In the genomic region with DNA sequence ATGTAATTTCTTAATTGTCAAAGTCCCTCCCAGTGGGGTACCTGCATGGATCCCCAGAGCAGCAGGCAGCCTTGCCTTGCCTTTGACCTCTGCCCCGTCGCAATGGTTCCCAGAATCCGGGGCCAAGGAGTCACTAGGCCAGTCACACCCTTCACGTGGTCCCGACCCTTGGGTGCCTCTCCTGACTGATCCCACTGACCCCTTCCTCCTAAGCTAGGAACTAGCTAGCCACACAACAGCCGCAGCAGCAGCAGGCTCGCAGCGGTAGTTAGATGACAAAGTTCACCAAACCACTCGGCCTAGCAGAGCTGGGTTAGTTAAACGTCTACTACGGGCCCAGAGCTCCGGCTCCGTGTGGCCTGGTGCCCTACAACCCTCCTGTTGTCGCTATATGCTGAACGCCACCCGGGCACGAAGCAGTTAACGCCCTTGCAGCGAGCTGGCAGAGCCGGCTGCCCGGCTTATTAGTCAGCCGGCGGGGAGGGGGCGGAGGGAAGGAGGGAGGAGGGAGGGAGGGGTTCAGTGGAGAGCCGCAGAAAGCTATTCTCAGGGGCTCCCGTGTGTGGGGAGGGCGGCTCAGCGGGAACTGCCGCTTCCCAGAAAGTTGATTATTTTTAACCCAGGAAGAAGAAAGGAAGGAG, we compare ENCODE assay signal across 8 mouse cellular contexts.
A peak's percentile ranks its signal among the peaks of the same experiment; 100 is the strongest.
DNase-seq lines count a peak whose midpoint lies in the region; ATAC-seq and TF ChIP-seq lines count a peak whose summit lies in the region.

No protein-coding gene starts in this region.

- TF ChIP-seq CTCF in testis, adult 2 months (IDR thresholded peaks at IDR 0.05; ENCODE audit: control insufficient read depth, insufficient read depth, insufficient replicate concordance, low read depth, low read length): no peak

- H3K4me3 ChIP-seq in embryonic facial prominence, embryonic 13.5 days: peak overlapping the region; percentile 38
- peak overlapping the region; percentile 51 for H3K4me3 ChIP-seq in heart, embryonic 10.5 days
- peak overlapping the region; percentile 32 for H3K4me3 ChIP-seq in limb, embryonic 15.5 days
- peak overlapping the region; percentile 25 for H3K4me3 ChIP-seq in midbrain, embryonic 16.5 days (ENCODE audit: low read depth, low read length)
- H3K4me3 ChIP-seq in testis, adult 2 months (ENCODE audit: control insufficient read depth, low read depth, low read length): peak overlapping the region; percentile 7

- DNase-seq in 416B (ENCODE audit: low read depth): peak; percentile 92
- peak; percentile 95 for DNase-seq in adrenal gland, postnatal 14 days
- peak; percentile 95 for DNase-seq in heart, embryonic 10.5 days (ENCODE audit: low spot score)
- DNase-seq in kidney, adult 9 months: peak; percentile 92

- H3K4me2 ChIP-seq in embryonic facial prominence, embryonic 13.5 days: peak overlapping the region; percentile 74
- peak overlapping the region; percentile 72 for H3K4me2 ChIP-seq in limb, embryonic 15.5 days
- peak overlapping the region; percentile 68 for H3K4me2 ChIP-seq in midbrain, embryonic 16.5 days (ENCODE audit: low read length)

- peaks cover 82% of the 10 kb centered on the region for H3K4me1 ChIP-seq in embryonic facial prominence, embryonic 13.5 days
- H3K4me1 ChIP-seq in heart, embryonic 10.5 days: peaks cover 82% of the 10 kb centered on the region
- H3K4me1 ChIP-seq in limb, embryonic 15.5 days: peaks cover 84% of the 10 kb centered on the region
- peaks cover 73% of the 10 kb centered on the region for H3K4me1 ChIP-seq in midbrain, embryonic 16.5 days (ENCODE audit: control insufficient read depth, insufficient read depth, low read length)
- H3K4me1 ChIP-seq in testis, adult 2 months (ENCODE audit: control insufficient read depth, insufficient read depth, low read length): peaks cover 27% of the 10 kb centered on the region

- H3K9me3 ChIP-seq in embryonic facial prominence, embryonic 13.5 days: no peaks in the 10 kb centered on the region
- H3K9me3 ChIP-seq in heart, embryonic 10.5 days: no peaks in the 10 kb centered on the region
- no peaks in the 10 kb centered on the region for H3K9me3 ChIP-seq in limb, embryonic 15.5 days
- no peaks in the 10 kb centered on the region for H3K9me3 ChIP-seq in midbrain, embryonic 16.5 days (replicated peaks; ENCODE audit: control insufficient read depth, low read length, poor library complexity, severe bottlenecking)

- peak overlapping the region; percentile 100 for H3K27ac ChIP-seq in embryonic facial prominence, embryonic 13.5 days
- peak overlapping the region; percentile 94 for H3K27ac ChIP-seq in heart, embryonic 10.5 days
- H3K27ac ChIP-seq in limb, embryonic 15.5 days: peak overlapping the region; percentile 98
- peak overlapping the region; percentile 100 for H3K27ac ChIP-seq in midbrain, embryonic 16.5 days (ENCODE audit: low read length)
- H3K27ac ChIP-seq in testis, adult 2 months (ENCODE audit: control insufficient read depth, insufficient read depth, low read depth, low read length): peak overlapping the region; percentile 54

- under 1% methylated on average over 29 of the region's 29 CpGs for WGBS in embryonic facial prominence, embryonic 13.5 days
- WGBS in heart, embryonic 10.5 days: under 1% methylated on average over 29 of the region's 29 CpGs
- WGBS in limb, embryonic 15.5 days: under 1% methylated on average over 28 of the region's 29 CpGs
- 1% methylated on average over 28 of the region's 29 CpGs for WGBS in midbrain, embryonic 16.5 days

- H3K9ac ChIP-seq in embryonic facial prominence, embryonic 13.5 days: peak overlapping the region; percentile 83
- 0 out of 2 replicates have a peak overlapping the region, but pooled peaks have one; percentile 4 for H3K9ac ChIP-seq in limb, embryonic 15.5 days
- peak overlapping the region; percentile 67 for H3K9ac ChIP-seq in midbrain, embryonic 16.5 days (ENCODE audit: low read depth, low read length)

- TF ChIP-seq POLR2A in testis, adult 2 months (IDR thresholded peaks at IDR 0.05; ENCODE audit: control insufficient read depth, low read depth, low read length): no peak

- no peaks in the 10 kb centered on the region for H3K27me3 ChIP-seq in embryonic facial prominence, embryonic 13.5 days
- H3K27me3 ChIP-seq in heart, embryonic 10.5 days (ENCODE audit: insufficient read depth, poor library complexity, severe bottlenecking): no peaks in the 10 kb centered on the region
- no peaks in the 10 kb centered on the region for H3K27me3 ChIP-seq in limb, embryonic 15.5 days
- no peaks in the 10 kb centered on the region for H3K27me3 ChIP-seq in midbrain, embryonic 16.5 days (ENCODE audit: control insufficient read depth, insufficient read depth, low read depth, low read length)
- H3K27me3 ChIP-seq in testis, adult 2 months (ENCODE audit: control insufficient read depth, insufficient read depth, low read length): no peaks in the 10 kb centered on the region

- H3K36me3 ChIP-seq in embryonic facial prominence, embryonic 13.5 days: no peaks in the 10 kb centered on the region
- no peaks in the 10 kb centered on the region for H3K36me3 ChIP-seq in heart, embryonic 10.5 days
- H3K36me3 ChIP-seq in limb, embryonic 15.5 days: no peaks in the 10 kb centered on the region
- H3K36me3 ChIP-seq in midbrain, embryonic 16.5 days (ENCODE audit: control insufficient read depth, insufficient read depth, low read length): no peaks in the 10 kb centered on the region
- H3K36me3 ChIP-seq in testis, adult 2 months (ENCODE audit: control insufficient read depth, insufficient read depth, low read length): no peaks in the 10 kb centered on the region

- ATAC-seq in embryonic facial prominence, embryonic 13.5 days (ENCODE audit: insufficient number of reproducible peaks, insufficient read depth, low FRiP score, low TSS enrichment, low read depth): peak; percentile 57
- ATAC-seq in limb, embryonic 15.5 days (ENCODE audit: insufficient number of reproducible peaks, low FRiP score, low TSS enrichment, low read depth): peak; percentile 62
- peak; percentile 47 for ATAC-seq in midbrain, embryonic 16.5 days

Comparison
In these comparisons a context has a peak if more than half of its experiments do, and no peak if none do; other contexts are left out.
1. Peak in every context shown above with its lines: DNase-seq, ATAC-seq, H3K4me3 ChIP-seq and H3K27ac ChIP-seq.
2. H3K9ac ChIP-seq: peak in every context shown above with its lines; median percentile 83 in embryonic facial prominence, embryonic 13.5 days; 67 in midbrain, embryonic 16.5 days; 4 in limb, embryonic 15.5 days.